Mouse (Mus musculus) thymus, adult 2 months (tissue): Measurements from ENCODE around the gene 1700001F09Rik. TPM values are rescaled to one million over a fixed set of nuclear protein-coding genes. Genes with fewer than 3 reads are reported as not detected.

ENCODE experiments used
- polyA plus RNA-seq: library from polyadenylated mRNA; depleted of rRNA; stranded (reverse); fragments of >200 nt; gene quantifications from 2 replicates; pipeline ENCODE4 v1.2.3, GENCODE M21; 2012; rRNA removed

The 1700001F09Rik gene
- polyA plus RNA-seq, 1 experiment: not detected

Other genes with a start within 250 kb of the 1700001F09Rik start
- gene Gm8104, start 247.2 kb downstream of the 1700001F09Rik start, polyA plus RNA-seq: not detected in 2 replicates
- not detected in 2 replicates for gene Gm7233, start 167.9 kb downstream of the 1700001F09Rik start, polyA plus RNA-seq
- gene Gm8122, start 112.5 kb downstream of the 1700001F09Rik start, polyA plus RNA-seq: not detected in 2 replicates
- 0.07 TPM in 1 of 2 replicates, not detected in the other for gene Gm8126, start 89.2 kb downstream of the 1700001F09Rik start, polyA plus RNA-seq
- not detected in 2 replicates for gene Gm9732, start 72.8 kb downstream of the 1700001F09Rik start, polyA plus RNA-seq
- gene Gm8127, start 54.0 kb downstream of the 1700001F09Rik start, polyA plus RNA-seq: not detected in 2 replicates
- gene Gm8138, start 68.5 kb upstream of the 1700001F09Rik start, polyA plus RNA-seq: not detected in 2 replicates
- gene Gm5799, start 195.8 kb upstream of the 1700001F09Rik start, polyA plus RNA-seq: 0.09 TPM in 1 of 2 replicates, not detected in the other
- not detected in 2 replicates for gene Gm17654, start 231.3 kb upstream of the 1700001F09Rik start, polyA plus RNA-seq